Mouse (Mus musculus) olfactory bulb, adult 2 months (tissue): ENCODE results near the gene Tspan9. TPM values are rescaled to one million over a fixed set of nuclear protein-coding genes. Genes with fewer than 3 reads are reported as not detected.

Source experiments
- H3K27ac ChIP-seq: fragments of 200-500 bp; 2 replicates; pipeline ENCODE4 v1.5.1; 2012; ENCODE audit warnings: low read depth, low read length; ENCODE audit not compliant: insufficient read depth
- H3K4me1 ChIP-seq: fragments of 200-500 bp; 2 replicates; pipeline ENCODE4 v1.6.1; 2012; ENCODE audit warnings: low read length; ENCODE audit not compliant: control insufficient read depth, insufficient read depth
- H3K4me3 ChIP-seq: fragments of 200-500 bp; 2 replicates; pipeline ENCODE4 v1.5.1; 2012; ENCODE audit warnings: mild to moderate bottlenecking, low read depth, low read length, moderate library complexity; ENCODE audit not compliant: insufficient read depth
- CTCF ChIP-seq: fragments of 200-500 bp; IDR thresholded peaks from 2 replicates; pipeline ENCODE4 v1.5.1; 2012; ENCODE audit warnings: low read depth, mild to moderate bottlenecking, low read length, moderate library complexity; ENCODE audit not compliant: insufficient read depth
- POLR2A ChIP-seq: fragments of 200-500 bp; IDR thresholded peaks from 2 replicates; pipeline ENCODE4 v1.6.1; 2012; ENCODE audit warnings: mild to moderate bottlenecking, low read depth, low read length, moderate library complexity; ENCODE audit not compliant: insufficient read depth
- WGBS: fragments of 180-500 bp; shearing (Covaris S2); methylation state at CpG from one replicate; pipeline ENCODE4 v1.1.7; 2018; 5-methylcytosine and 5-hydroxymethylcytosine counted together
- polyA plus RNA-seq: library from polyadenylated mRNA; stranded (reverse); fragments of >200 nt; gene quantifications from 2 replicates; pipeline ENCODE4 v1.2.4, GENCODE M21; 2012; ENCODE audit warnings: low replicate concordance; ENCODE audit not compliant: missing spikeins, insufficient read depth, insufficient read length

The Tspan9 gene
- polyA plus RNA-seq, 1 experiment = not detected

DNA sequence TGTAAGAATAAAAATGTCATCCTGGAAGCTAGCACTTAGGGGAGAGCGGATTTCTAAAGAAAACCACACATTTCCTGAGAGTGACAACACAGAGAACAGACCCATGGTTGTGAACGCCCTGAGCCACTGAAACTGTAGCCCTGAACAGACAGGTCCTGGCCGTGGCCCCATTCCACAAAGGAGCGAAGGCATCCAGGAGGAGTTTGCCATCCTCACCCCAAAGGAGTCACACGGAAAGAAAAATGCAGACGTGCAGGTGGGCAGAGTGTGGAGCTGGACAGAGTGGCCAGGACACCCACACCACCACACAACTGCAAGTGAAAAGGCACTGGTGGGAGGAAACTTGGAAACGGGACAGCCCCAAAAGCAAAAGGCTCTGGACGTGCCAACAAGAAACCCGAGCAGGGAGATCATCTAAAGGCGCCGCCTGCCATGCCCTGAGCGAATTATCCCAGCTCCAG is 136.1 kb downstream of the Tspan9 start:
- WGBS = 67% methylated on average over 12 of the region's 12 CpGs

DNA sequence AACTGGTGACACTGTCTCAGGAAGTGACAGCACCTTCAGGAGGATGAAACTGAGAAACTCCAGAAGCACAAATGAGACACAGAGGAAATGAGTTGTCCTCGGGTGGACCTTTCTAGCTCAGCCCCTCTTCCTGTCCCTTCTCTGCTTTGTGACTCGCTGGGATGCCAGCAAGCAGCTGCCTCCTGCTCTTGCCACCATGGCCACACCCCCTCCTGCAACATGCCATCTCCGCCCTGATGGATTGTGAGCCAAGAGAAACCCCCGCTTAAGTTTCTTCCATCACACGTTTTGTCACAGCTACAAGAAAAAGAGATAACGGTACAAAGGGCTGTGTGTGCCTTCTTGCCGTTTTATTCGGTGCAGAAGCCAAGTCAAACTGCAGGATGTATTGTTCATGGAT is 137.2 kb downstream of the Tspan9 start:
- H3K4me3 ChIP-seq = no peak overlapping the region
- H3K27ac ChIP-seq = peak overlapping the region; percentile 1; the same call in 1 of the 2 replicates
- TF ChIP-seq CTCF = no peak
- no peak for TF ChIP-seq POLR2A
- peaks cover 59% of the 10 kb centered on the region for H3K4me1 ChIP-seq
- WGBS = 24% methylated on average over 8 of the region's 8 CpGs

More for the DNA sequence above, 136.1 kb downstream of the Tspan9 start:
- peaks cover 69% of the 10 kb centered on the region for H3K4me1 ChIP-seq
- H3K4me3 ChIP-seq = no peak overlapping the region
- TF ChIP-seq POLR2A (no peak), CTCF (no peak)
- H3K27ac ChIP-seq = no peak overlapping the region

DNA sequence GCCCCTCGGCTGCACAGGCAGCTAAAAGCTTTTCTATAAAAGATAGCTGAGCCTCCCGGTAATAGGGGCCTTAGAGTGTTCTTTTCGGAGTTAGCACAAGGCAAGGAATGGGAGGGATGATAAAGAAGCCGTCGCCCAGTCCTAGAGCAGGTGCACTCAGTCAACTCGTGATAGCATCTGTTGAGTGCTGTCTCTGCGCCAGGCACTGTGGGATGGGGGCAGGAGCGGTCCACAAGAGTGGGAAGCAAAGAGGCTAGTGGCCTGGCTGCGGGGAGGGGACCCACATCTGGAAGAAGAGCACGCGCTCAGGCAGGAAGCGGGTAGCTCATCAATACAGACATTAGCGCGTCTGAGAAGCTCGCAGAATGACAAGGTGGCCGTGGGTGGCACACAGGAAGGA is 138.8 kb downstream of the Tspan9 start:
- H3K4me3 ChIP-seq = no peak overlapping the region
- H3K27ac ChIP-seq = no peak overlapping the region
- no peak for TF ChIP-seq POLR2A
- TF ChIP-seq CTCF = no peak
- H3K4me1 ChIP-seq = peaks cover 48% of the 10 kb centered on the region
- WGBS = 83% methylated on average over 16 of the region's 16 CpGs

DNA sequence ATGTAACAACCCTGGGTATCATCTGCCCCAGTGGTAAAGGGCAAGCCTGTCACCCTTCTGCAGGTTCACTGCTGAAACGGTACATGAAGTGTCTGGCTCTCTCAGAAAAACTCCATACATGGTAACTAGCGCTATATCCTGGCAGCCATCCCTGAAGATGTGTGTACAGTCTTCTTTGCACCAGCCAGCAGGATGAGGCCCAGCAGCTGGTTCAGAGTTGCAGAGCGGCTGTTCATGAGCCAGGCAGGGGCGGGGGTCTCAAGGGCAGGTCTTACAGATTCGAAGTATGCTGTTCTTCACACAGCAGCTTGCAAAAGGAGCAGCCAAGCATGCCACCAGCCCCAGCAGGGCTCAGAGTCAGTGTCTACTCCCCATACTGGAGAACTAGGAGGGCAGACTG is 139.9 kb downstream of the Tspan9 start:
- H3K4me3 ChIP-seq = no peak overlapping the region
- no peak overlapping the region for H3K27ac ChIP-seq
- H3K4me1 ChIP-seq = peaks cover 44% of the 10 kb centered on the region
- no peak for TF ChIP-seq CTCF
- no peak for TF ChIP-seq POLR2A
- 66% methylated on average over 5 of the region's 5 CpGs for WGBS

DNA sequence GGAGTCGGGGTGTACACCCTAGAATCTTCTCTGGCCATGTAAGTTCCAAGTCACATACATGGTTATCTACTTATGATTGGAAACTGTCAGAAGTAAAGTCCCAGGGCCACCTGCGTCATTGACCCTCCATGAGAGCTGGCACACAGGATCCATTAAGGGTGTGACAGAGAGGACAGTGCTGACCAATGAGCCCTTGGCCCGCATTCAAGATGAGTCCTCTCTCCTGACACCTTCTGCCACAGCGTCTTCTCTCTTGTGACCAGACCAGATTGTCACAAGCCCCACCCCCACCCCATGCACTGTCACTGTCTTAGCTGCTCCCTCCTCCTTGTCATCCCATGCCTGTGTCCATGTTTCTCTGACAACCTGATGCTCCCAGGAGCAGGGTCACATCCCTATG is 140.7 kb downstream of the Tspan9 start:
- no peak overlapping the region for H3K4me3 ChIP-seq
- H3K27ac ChIP-seq = no peak overlapping the region
- H3K4me1 ChIP-seq = peaks cover 40% of the 10 kb centered on the region
- 94% methylated on average over 4 of the region's 4 CpGs for WGBS
- TF ChIP-seq CTCF (no peak), POLR2A (no peak)

DNA sequence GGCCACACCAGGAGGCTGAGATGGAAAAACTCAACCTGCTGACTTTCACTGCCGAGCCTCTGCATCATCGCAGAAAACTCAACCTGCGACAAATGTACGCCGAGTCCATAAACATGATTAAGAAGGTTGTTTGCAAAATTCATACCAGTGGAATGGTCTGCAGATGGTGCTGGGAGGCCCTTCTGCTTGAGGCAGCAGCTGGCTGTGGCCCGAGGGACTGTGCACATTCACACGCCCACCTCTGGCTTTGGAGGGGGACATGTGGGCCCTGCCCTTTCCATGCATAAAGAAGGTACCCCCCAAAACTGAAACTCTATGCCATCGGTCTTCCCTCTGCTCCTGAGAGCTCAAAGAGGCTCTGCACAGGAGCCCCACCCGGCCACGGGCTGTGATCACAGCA is 141.3 kb downstream of the Tspan9 start:
- no peak overlapping the region for H3K4me3 ChIP-seq
- peaks cover 36% of the 10 kb centered on the region for H3K4me1 ChIP-seq
- no peak for TF ChIP-seq CTCF
- TF ChIP-seq POLR2A = no peak
- H3K27ac ChIP-seq = no peak overlapping the region
- 87% methylated on average over 10 of the region's 10 CpGs for WGBS

DNA sequence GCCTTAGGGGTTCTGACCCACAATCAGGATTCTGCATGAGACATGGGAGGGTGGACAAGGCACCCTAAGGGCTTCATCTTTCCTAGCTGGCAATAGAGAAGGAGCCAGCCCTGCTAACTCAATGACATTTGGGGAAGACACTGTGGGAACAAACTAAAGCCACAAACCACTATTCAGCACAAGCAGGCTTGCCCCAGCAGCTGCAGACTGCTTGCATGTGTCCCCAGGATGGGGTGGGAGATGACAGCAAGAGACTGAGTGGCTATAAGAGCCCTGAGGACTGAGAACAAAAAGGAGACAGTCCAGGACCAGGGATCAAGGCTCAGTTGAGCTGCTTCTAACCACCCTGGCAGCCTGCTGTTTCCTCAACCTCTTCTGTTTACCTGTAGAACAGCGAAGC is 141.8 kb downstream of the Tspan9 start:
- peaks cover 32% of the 10 kb centered on the region for H3K4me1 ChIP-seq
- H3K4me3 ChIP-seq = no peak overlapping the region
- no peak overlapping the region for H3K27ac ChIP-seq
- TF ChIP-seq POLR2A (no peak), CTCF (no peak)
- 96% methylated on average over 1 of the region's 1 CpGs for WGBS

DNA sequence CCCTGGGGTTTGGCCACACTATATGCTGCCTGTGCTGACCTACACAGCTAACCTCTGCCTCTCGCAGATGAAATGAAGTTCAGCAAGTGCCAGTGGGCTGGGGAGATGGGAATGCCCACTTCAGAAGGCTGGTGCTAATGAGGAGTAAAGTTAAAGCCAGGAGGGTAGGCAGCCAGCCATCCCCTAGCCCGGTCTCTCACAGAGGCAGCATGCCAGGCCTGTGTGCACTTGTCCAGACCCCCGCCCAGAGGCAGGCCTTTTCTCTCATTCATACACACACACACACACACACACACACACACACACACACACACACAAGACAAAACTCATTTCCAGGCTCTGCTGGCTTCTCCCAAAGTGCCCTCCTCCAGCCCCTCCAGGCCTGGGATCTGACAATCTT is 142.6 kb downstream of the Tspan9 start:
- TF ChIP-seq CTCF (no peak), POLR2A (no peak)
- Histone ChIP-seq H3K4me3 (no peak overlapping the region), H3K27ac (no peak overlapping the region), H3K4me1 (peaks cover 26% of the 10 kb centered on the region)
- WGBS = 76% methylated on average over 3 of the region's 3 CpGs

DNA sequence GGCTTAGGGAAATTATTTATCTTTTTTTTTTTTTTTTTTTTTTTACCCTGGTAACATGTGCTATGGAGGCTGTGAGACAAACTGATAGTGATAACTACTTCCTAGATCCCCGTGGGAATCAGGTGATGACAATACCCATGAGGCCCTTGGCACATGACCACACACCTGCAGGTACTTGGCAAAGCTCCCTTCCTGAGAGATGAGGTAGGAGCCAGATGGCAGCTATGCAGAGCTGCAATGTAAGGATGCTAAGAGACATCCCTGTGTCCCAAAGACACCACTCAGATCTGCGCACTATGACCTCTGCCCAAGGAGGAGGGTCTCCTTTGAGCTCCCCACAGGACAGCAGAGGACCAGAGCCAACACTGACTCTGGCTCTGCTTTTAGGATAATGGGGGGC is 144.3 kb downstream of the Tspan9 start:
- 71% methylated on average over 2 of the region's 2 CpGs for WGBS
- Histone ChIP-seq H3K27ac (no peak overlapping the region), H3K4me1 (peaks cover 12% of the 10 kb centered on the region), H3K4me3 (no peak overlapping the region)
- TF ChIP-seq POLR2A (no peak), CTCF (no peak)

DNA sequence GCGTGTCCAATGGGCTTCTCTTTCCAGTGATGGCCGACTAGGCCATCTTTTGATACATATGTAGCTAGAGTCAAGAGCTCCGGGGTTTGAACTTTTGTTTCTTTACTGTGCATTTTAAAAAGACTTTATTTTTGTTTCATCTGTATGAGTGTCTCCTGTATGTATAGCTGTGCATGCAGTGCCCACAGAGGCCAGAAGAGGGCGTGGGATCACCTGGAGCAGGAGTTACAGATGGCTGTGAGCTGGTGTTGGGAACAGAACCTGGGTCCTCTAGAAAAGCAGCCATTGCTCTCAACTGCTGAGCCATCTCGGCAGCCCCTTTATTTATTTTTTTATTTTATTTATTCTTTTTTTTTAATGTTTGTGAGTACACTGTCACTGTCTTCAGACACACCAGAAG is 146.5 kb downstream of the Tspan9 start:
- H3K27ac ChIP-seq = no peak overlapping the region
- H3K4me3 ChIP-seq = no peak overlapping the region
- 86% methylated on average over 5 of the region's 5 CpGs for WGBS
- peaks cover 13% of the 10 kb centered on the region; the same call in 1 of the 2 replicates for H3K4me1 ChIP-seq
- TF ChIP-seq POLR2A (no peak), CTCF (no peak)
